Mouse (Mus musculus): Measurements from ENCODE around the gene Fzd4.

Fzd4 gene

DNA sequence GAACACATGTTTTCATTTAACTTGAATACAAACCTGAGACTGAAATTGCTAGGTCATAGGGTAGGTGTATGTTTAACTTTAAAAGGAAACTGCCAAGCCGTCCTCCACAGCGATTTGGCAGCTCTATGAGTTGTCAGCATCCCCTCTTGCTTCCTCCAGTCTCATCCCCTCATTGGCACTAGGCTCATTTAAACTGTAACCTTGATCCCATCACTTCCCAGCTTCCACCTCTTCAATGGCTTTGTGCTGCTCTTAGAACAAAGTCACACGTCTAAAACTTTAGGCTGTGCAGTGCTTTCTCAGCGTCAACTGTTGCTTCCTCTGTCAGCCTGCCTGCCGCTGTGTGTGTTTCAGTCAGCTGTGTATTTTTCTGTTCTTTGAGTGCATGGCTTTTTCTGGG lies 22.9 kb downstream of the Fzd4 start:
- no peak for DNase-seq (ENCODE audit: low read depth)

DNA sequence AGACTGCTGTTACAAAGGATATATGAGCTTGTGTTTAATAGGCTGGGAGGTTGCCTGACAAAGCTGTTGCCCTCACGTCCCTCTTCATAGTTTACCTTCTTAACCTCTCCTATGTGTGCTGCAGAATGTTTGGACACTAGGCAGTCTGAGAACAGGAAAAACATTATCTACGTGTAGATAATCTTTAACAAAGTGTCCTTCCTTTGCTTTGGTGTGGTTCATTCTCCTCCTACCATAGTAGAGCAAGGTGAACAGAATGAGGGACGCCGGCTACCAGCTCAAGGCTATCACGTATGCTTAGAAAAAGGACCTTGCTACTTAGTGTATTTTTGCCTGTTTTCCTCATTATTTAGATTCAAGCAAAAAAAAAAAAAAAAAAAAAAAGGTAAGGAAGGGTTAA lies 24.6 kb downstream of the Fzd4 start:
- no peak for DNase-seq (ENCODE audit: low read depth)

DNA sequence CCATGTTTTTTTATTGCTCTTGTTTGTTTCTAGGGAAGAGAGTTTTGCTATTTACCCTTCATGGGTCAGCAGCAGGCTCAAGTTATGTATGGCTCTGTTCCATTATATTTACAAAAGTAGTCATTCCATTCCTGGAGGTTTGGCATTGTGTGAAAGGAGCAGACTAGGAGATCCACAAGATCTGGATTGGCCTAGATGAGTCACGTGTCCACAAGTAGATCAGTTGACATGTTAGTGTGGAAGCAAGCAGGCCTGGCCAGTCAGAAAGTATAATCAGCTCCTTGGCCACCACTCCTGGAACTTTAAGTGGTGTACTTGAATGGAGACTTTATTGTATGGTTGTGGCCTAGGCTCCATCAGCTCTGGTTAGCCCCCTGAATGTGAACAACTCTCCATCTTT lies 25.2 kb downstream of the Fzd4 start:
- DNase-seq (ENCODE audit: low read depth): no peak

DNA sequence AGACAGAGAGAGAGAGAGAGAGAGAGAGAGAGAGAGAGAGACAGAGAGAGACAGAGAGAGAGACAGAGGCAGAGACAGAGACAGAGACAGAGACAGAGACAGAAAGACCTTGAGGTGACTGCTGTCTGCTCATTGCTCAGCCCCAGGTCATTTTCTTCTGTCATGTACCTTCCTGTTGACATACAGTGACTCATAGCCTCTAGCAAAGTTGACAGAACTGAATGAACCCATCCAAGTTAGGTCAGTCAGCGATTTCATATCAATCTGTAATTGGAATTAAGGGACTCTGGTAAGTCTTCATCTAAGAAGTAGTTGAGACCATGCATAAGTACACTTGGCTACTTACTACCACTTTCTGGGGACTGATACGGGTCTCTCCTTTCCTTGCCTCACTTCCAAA lies 27.0 kb downstream of the Fzd4 start:
- DNase-seq (ENCODE audit: low read depth): no peak

DNA sequence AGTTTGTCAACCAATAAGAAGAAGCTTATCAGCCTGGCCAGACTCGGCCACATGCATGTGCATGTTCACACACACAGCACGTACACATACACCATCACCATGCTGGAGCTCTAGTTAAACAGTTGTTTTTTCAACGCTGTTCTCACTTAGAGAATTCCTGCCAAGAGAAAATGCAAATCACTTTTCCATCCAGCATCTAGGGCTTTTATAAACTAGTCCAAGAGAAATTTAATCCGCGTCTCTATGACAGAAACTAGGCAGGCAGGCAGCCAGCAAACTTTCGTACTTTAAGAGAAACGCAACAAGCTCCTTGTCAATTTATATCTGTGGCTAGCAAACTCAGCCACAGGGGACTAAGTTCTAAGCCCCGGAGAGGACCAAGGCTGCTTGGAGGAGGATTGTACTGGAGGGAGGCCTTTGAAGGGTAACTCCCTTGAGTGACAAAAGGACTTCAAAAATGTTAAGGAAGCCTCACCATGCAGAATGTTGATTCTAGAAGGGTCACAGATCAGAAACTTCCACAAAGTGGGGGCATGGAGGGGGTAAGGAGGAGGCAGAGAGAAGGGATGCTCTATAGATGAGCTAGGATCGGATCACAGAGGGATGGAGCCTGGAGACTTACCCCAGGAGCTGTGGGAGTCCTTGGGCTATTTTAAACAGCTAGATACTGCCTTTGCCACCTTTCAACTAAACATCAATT lies 29.2 kb downstream of the Fzd4 start:
- no peak for DNase-seq (ENCODE audit: low read depth)

DNA sequence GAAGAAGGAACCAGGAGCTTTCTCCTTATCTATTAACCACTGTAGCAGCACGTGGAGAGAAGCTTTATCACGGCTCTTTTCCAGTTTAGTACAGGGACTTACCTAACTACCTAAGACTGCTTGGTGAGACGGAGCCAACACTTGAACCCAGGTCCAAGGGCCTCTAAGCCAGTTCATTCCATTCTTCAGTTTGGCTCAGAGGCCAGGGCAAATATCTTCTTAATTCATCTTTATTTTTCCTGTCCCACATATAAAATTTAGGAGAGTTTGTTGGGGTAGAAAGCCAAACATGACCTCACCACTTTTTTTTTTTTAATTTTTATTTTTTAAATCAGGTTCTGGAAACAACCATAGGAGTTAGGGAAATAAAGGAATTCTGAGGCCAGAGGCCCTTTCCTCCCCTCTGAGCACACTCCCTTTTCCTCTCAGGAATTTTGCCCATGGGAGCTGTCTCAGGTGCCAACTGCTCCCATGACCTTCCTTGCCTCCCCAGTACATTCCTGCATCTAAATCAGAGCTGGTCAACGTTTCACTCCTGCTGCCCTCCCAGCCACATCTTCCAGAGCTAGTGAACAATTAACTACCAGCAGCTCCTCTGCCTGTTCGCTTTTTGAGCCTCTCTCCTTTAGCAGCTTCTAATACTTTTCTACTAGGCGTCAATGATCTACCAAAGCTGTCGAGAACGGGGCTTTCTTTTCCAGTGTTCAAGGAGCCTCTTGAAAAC lies 29.9 kb downstream of the Fzd4 start:
- DNase-seq (ENCODE audit: low read depth): no peak

DNA sequence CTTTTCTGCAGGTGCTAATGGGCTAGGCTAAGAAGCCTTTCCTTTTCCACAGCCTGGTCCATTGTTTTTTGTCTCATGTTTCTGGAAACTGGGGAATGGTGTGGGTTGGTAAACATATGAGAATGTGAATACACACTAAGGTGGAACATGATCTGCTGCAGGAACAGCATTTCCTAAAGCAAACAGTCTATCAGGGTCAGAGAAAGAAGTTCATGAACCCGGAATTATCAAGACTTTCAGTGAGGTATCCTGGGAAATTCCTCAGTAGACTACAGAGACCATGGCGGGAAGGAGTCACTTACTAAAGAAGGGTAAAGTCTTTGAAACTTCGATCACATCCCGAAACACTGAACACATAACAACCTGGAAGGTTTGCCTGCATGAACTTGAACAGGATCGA lies 32.2 kb downstream of the Fzd4 start:
- no peak for DNase-seq (ENCODE audit: low read depth)

DNA sequence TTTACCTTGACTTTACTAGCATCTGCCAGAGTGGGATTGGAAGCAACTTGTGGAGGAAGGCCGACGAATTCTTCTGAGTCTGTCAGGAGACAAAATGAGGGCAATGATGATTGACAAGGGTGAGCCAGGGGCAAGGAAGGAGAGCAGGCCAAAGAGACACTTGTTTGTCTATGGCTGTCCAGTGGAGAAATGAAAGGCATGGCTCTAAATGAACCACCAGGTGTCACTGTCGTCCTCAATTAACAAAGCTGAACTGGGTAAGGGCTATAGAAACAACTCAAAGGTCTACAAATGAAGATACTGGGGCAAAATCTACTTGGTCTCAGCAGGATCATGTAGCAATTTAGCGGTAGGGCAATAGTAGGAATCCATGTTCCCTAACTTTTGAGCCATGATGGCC lies 33.4 kb downstream of the Fzd4 start:
- DNase-seq (ENCODE audit: low read depth): peak; percentile 6

DNA sequence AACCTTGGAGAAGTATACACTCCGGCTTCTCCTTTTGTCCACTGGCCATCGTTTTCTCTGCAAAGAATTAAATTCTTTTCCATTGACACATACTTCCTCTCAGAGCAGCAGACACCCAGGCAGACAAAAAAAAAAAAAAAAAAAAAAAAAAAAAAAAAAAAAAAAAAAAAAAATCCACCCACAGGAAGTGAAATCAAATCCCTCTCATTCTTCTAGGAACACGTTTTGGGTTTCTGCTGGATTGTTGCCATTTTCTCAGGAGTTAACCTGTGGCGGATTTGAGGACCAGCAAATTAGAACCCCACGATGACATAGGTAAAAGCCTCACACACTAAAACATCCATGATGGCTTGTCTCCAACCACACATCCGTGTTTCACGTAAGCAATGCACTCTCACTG lies 37.1 kb downstream of the Fzd4 start:
- DNase-seq (ENCODE audit: low read depth): no peak

DNA sequence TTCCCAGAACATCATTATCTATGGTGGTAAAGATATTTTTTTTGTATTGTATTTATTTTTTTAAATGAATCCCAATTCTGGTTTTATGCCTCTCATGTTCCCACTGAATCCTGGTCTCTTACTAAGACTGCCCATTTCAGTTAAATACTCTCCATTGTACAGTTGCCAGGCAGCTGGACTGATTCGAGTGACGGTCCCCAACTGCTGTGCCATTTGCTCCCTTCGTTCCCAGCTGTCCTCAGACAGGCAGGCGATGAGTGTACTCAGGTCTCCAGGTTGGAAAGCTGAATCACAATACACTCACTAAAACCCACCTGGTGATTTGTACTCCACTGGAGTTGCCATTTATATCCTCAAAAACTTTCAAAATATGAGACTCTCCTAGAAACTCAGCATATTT lies 38.1 kb downstream of the Fzd4 start:
- DNase-seq (ENCODE audit: low read depth): no peak

DNA sequence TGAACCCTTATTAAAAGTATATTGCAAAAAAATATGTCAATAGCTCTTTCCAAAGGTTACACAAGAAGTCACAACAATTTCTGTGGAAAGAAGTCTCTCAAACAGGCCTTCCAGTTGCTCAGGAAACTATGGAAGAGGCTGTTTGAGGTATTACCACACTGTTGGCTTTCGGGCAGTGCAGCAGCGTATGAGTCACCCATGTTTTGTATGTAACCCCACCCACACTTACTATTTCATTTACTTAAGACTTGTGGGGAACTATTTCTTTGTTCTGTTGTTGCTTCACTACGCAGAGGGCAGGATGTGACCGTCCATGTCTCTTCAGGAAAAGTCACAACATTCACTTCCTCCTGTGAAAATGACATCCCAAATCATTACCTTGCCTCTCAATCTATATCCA lies 41.0 kb downstream of the Fzd4 start:
- DNase-seq (ENCODE audit: low read depth): no peak

DNA sequence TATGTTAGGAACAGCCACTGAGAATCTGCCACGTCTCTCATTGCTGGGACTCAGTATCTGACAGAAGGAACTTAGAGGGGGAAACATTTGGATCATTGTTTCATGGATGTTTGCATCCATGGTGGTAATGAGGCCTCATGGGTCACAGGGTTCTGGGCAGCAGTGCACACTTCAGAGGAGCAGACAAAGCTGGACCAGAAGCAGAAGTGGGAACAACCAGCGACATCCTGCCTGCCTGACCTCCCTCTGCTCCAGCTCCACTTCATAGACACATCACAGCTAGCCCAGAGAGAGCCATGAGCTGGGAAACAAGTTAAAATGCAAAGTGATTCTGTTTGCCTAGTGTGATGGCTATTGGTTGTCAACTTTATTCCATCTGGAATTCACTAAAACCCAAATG lies 46.2 kb downstream of the Fzd4 start:
- DNase-seq (ENCODE audit: low read depth): no peak

DNA sequence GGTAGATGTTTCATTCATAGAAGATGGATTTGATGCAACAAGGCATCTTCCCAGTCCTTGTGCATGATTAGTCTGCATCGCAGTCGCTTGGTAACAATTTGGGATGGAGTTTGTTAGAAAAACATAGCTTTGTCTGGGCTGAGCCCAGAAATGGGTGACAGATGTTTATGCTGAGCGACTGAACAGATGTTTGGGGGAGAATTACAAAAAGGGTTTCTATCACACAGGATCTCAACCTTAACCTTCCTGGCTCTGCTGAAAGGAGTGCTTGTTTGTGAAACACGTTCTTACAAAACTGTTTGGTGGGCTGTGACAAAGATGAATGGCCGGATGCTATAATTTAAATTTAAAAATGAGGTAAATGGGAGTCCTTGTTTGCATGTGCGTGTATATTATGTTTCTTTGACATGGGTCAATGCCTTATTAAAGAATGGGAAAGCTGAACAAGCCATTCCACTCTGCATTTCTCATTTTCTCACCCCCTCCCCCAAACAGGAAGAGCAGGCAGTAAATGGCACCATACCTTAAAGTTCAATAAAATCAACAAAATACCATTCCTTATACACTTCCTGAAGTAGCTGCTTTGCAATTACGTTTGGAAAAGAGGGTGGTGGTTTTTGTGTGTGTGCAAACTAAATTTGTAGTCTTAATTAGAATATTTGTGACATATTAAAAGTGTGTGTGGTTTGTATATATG lies 52.4 kb downstream of the Fzd4 start:
- DNase-seq (ENCODE audit: low read depth): no peak

DNA sequence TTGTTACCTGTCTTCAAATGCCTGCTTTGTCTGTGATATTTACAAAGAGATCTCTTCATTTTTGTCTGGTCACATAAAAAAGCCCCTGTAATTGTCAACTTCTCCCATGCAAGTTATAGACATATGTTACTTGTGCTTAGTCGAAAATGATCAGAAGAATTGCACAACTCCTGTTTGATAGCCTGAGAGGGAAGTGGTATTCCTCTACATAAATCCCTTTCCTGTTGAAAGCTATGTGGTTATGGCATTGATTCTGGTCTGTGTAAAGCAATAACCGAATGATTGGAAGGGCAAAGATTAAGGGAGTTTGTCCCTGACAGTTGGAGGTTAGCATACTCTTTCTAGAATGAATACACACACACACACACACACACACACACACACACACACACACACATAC lies 55.5 kb downstream of the Fzd4 start:
- no peak for DNase-seq (ENCODE audit: low read depth)

DNA sequence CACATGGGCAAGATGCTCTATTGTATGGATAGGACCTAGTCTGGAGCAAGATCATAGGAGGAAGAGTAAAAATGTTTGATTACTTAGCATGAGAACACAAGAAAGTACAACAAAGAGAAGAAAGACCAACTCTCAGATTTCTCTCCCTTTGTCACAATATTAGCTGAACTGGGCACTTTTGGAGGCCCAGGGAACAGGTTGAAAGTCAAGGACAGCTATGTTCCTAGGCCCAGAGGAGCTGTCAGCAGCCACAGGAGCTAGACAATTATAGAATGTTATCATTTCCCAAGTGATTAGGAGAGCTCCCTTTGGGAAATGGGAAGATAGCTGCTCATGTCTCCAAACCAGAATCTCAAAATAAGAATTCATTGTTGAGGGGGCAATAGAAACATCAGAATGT lies 56.8 kb downstream of the Fzd4 start:
- DNase-seq (ENCODE audit: low read depth): no peak

DNA sequence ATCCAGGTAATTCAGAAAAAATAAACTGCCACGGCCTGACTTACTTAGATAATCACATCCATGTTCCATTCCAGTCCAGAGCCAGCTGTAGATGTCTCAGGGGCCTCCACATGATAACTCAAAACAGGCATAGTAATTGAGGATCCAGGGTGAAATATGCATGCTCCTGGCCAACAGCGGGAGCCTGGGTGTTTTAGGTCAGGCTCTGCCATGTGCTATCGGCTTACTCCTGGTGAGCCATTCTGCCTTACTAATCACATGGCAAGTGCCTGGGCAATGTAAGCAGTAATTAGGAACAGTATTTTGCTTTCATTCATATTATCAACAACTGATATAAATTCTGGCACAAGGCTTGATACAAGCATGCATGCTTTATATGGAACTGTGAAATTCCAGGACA lies 57.2 kb downstream of the Fzd4 start:
- no peak for DNase-seq (ENCODE audit: low read depth)

Measured in naive thymus-derived CD4-positive, alpha-beta T cell, adult 2 months (primary cell).